Comparison of ENCODE assay signal across 10 mouse cellular contexts in genomic region chr15:101262502-101262901, GRCm38 (mm10). TPM values are rescaled to one million over a fixed set of nuclear protein-coding genes. Genes with fewer than 3 reads are reported as not detected.
A peak's percentile ranks its signal among the peaks of the same experiment; 100 is the strongest.
DNase-seq lines count a peak whose midpoint lies in the region; ATAC-seq and TF ChIP-seq lines count a peak whose summit lies in the region.
"Had no signal": no experiment of that assay in that cellular context is flagged by ENCODE, and none has a peak within 500 bp of the region (broad histone marks: within the 10 kb centered on the region; RNA-seq: fewer than 3 reads in every experiment).

No protein-coding gene starts in this region.

- 66% methylated on average over 5 of the region's 5 CpGs for WGBS in kidney, embryonic 15.5 days
- WGBS in embryonic facial prominence, embryonic 14.5 days = 64% methylated on average over 5 of the region's 5 CpGs
- WGBS in liver, adult 2 months = 72% methylated on average over 5 of the region's 5 CpGs

- TF ChIP-seq POLR2A in liver, adult 2 months (IDR thresholded peaks at IDR 0.05; ENCODE audit: extremely low read depth, insufficient read depth, low read length) = no peak

- peaks cover 18% of the 10 kb centered on the region; the same call in 1 of the 2 replicates for H3K27me3 ChIP-seq in kidney, embryonic 15.5 days
- H3K27me3 ChIP-seq in embryonic facial prominence, embryonic 14.5 days (replicated peaks; ENCODE audit: control insufficient read depth, insufficient read depth, low read length) = no peaks in the 10 kb centered on the region
- no peaks in the 10 kb centered on the region for H3K27me3 ChIP-seq in liver, adult 2 months (ENCODE audit: control insufficient read depth, insufficient read depth, low read length)

- no peaks in the 10 kb centered on the region for H3K79me2 ChIP-seq in liver, adult 2 months (ENCODE audit: control insufficient read depth, insufficient read depth, low read length)

- H3K9ac ChIP-seq in kidney, embryonic 15.5 days = no peak overlapping the region
- H3K9ac ChIP-seq in embryonic facial prominence, embryonic 14.5 days (ENCODE audit: low read depth, low read length) = no peak overlapping the region
- no peak overlapping the region for H3K9ac ChIP-seq in liver, adult 2 months (ENCODE audit: low read depth, low read length)
- H3K9ac ChIP-seq: neural tube, embryonic 13.5 days had no signal

- no peak for DNase-seq in kidney, adult 8-10 months
- DNase-seq in embryonic facial prominence, embryonic 14.5 days (ENCODE audit: low spot score) = peak; percentile 51
- peak; percentile 19 for DNase-seq in liver, adult 2 months (ENCODE audit: extremely low read depth, low read depth, low spot score)
- DNase-seq in frontal cortex, postnatal 14 days (ENCODE audit: low spot score in 2 of 2) = no peak
- DNase-seq in frontal cortex, adult 2 months (ENCODE audit: extremely low spot score in 1 of 2, low spot score in 1 of 2) = no peak
- DNase-seq: adrenal gland, postnatal 36 days had no signal

- TF ChIP-seq CTCF in liver, adult 2 months (IDR thresholded peaks at IDR 0.05; ENCODE audit: low read depth, low read length) = no peak

- H3K27ac ChIP-seq in kidney, embryonic 15.5 days = peak overlapping the region; percentile 83
- H3K27ac ChIP-seq in embryonic facial prominence, embryonic 14.5 days (replicated peaks; ENCODE audit: low read depth, low read length) = no peak overlapping the region
- H3K27ac ChIP-seq in liver, adult 2 months (replicated peaks; ENCODE audit: insufficient read depth, low read depth, low read length) = no peak overlapping the region
- H3K27ac ChIP-seq: neural tube, embryonic 13.5 days had no signal

- no peak for ATAC-seq in kidney, embryonic 15.5 days (replicated peaks; ENCODE audit: low FRiP score)
- no peak for ATAC-seq in embryonic facial prominence, embryonic 14.5 days (ENCODE audit: low read depth)
- ATAC-seq in megakaryocyte, adult 5-6 weeks (ENCODE audit: poor library complexity, severe bottlenecking) = peak; percentile 62
- no peak for ATAC-seq in erythroblast, adult 5-6 weeks (replicated peaks; ENCODE audit: low FRiP score, poor library complexity, severe bottlenecking)

- no peak overlapping the region for H3K4me2 ChIP-seq in kidney, embryonic 15.5 days
- no peak overlapping the region for H3K4me2 ChIP-seq in embryonic facial prominence, embryonic 14.5 days (ENCODE audit: low read depth, low read length)
- H3K4me2 ChIP-seq: neural tube, embryonic 13.5 days had no signal

- H3K4me3 ChIP-seq in kidney, embryonic 15.5 days (replicated peaks) = no peak overlapping the region
- no peak overlapping the region for H3K4me3 ChIP-seq in embryonic facial prominence, embryonic 14.5 days (ENCODE audit: low read depth, low read length)
- H3K4me3 ChIP-seq in liver, adult 2 months (ENCODE audit: insufficient read depth, low read depth, low read length) = no peak overlapping the region
- H3K4me3 ChIP-seq: neural tube, embryonic 13.5 days had no signal

- no peaks in the 10 kb centered on the region for H3K36me3 ChIP-seq in kidney, embryonic 15.5 days
- no peaks in the 10 kb centered on the region; the same call in 1 of the 2 replicates for H3K36me3 ChIP-seq in embryonic facial prominence, embryonic 14.5 days (ENCODE audit: control insufficient read depth, insufficient read depth, low read length)
- no peaks in the 10 kb centered on the region for H3K36me3 ChIP-seq in liver, adult 2 months (ENCODE audit: control insufficient read depth, insufficient read depth, low read length)
- H3K36me3 ChIP-seq: neural tube, embryonic 13.5 days had no signal

- peaks cover 49% of the 10 kb centered on the region for H3K4me1 ChIP-seq in kidney, embryonic 15.5 days
- peaks cover 35% of the 10 kb centered on the region for H3K4me1 ChIP-seq in embryonic facial prominence, embryonic 14.5 days (ENCODE audit: control insufficient read depth, insufficient read depth, low read length)
- peaks cover 11% of the 10 kb centered on the region for H3K4me1 ChIP-seq in liver, adult 2 months (ENCODE audit: control insufficient read depth, insufficient read depth, low read length)

- no peaks in the 10 kb centered on the region for H3K9me3 ChIP-seq in kidney, embryonic 15.5 days (replicated peaks)
- no peaks in the 10 kb centered on the region for H3K9me3 ChIP-seq in embryonic facial prominence, embryonic 14.5 days (ENCODE audit: control insufficient read depth, low read length)
- H3K9me3 ChIP-seq: neural tube, embryonic 13.5 days had no signal

RNA-seq across cellular contexts. Expression of gene Nr4a1, which starts 8.4 kb away (rescaled TPM):
- polyA plus RNA-seq in kidney, embryonic 15.5 days (2015; fragmentation: Nextera tagmentation; extraction: Ambion mirVana) = 9.8 and 10.0 TPM in 2 replicates
- polyA plus RNA-seq in embryonic facial prominence, embryonic 14.5 days (2014; fragmentation: Nextera tagmentation; extraction: Ambion mirVana) = 11.5 and 12.4 TPM in 2 replicates
- total RNA-seq in liver, adult 2 months (2014; rRNA removed) = 0.18 and 0.60 TPM in 2 replicates
- polyA plus RNA-seq in liver, adult 2 months (2012; rRNA removed) = 0.70 and 0.89 TPM in 2 replicates
- 42.1 and 45.0 TPM in 2 replicates for total RNA-seq in megakaryocyte, adult 5-6 weeks (2015)
- 37.0 TPM in 2 replicates for total RNA-seq in megakaryocyte, adult 5-6 weeks (2017)
- polyA plus RNA-seq in frontal cortex, adult 2 months (2012; rRNA removed) = 80.9 and 169 TPM in 2 replicates
- total RNA-seq in erythroblast, adult 5-6 weeks (2015; ENCODE audit: low replicate concordance) = 3.3 and 11.3 TPM in 2 replicates
- 6.0 and 15.7 TPM in 2 replicates for total RNA-seq in erythroblast, adult 5-6 weeks (2017; ENCODE audit: low replicate concordance)

RNA-seq across cellular contexts. Expression of gene Atg101, which starts 21.6 kb away (rescaled TPM):
- 75.0 and 80.1 TPM in 2 replicates for polyA plus RNA-seq in kidney, embryonic 15.5 days (2015; fragmentation: Nextera tagmentation; extraction: Ambion mirVana)
- polyA plus RNA-seq in embryonic facial prominence, embryonic 14.5 days (2014; fragmentation: Nextera tagmentation; extraction: Ambion mirVana) = 49.9 and 62.0 TPM in 2 replicates
- 55.3 and 63.2 TPM in 2 replicates for total RNA-seq in liver, adult 2 months (2014; rRNA removed)
- 89.3 and 94.5 TPM in 2 replicates for polyA plus RNA-seq in liver, adult 2 months (2012; rRNA removed)
- 8.2 and 12.1 TPM in 2 replicates for total RNA-seq in megakaryocyte, adult 5-6 weeks (2015)
- total RNA-seq in megakaryocyte, adult 5-6 weeks (2017) = 53.3 and 58.0 TPM in 2 replicates
- polyA plus RNA-seq in frontal cortex, adult 2 months (2012; rRNA removed) = 50.2 and 58.3 TPM in 2 replicates
- 7.9 and 14.2 TPM in 2 replicates for total RNA-seq in erythroblast, adult 5-6 weeks (2015; ENCODE audit: low replicate concordance)
- total RNA-seq in erythroblast, adult 5-6 weeks (2017; ENCODE audit: low replicate concordance) = 13.0 and 14.1 TPM in 2 replicates

RNA-seq across cellular contexts. Expression of gene 6030408B16Rik, which starts 30.5 kb away (rescaled TPM):
- polyA plus RNA-seq in kidney, embryonic 15.5 days (2015; fragmentation: Nextera tagmentation; extraction: Ambion mirVana) = 18.1 and 19.9 TPM in 2 replicates
- 0.79 and 0.84 TPM in 2 replicates for polyA plus RNA-seq in embryonic facial prominence, embryonic 14.5 days (2014; fragmentation: Nextera tagmentation; extraction: Ambion mirVana)
- not detected in 2 replicates for total RNA-seq in liver, adult 2 months (2014; rRNA removed)
- 0.10 TPM in 1 of 2 replicates, not detected in the other for polyA plus RNA-seq in liver, adult 2 months (2012; rRNA removed)
- not detected in 2 replicates for total RNA-seq in megakaryocyte, adult 5-6 weeks (2015)
- total RNA-seq in megakaryocyte, adult 5-6 weeks (2017) = not detected in 2 replicates
- polyA plus RNA-seq in frontal cortex, adult 2 months (2012; rRNA removed) = 0.27 and 0.52 TPM in 2 replicates
- not detected in 2 replicates for total RNA-seq in erythroblast, adult 5-6 weeks (2015; ENCODE audit: low replicate concordance)
- not detected in 2 replicates for total RNA-seq in erythroblast, adult 5-6 weeks (2017; ENCODE audit: low replicate concordance)

RNA-seq across cellular contexts. Expression of gene Grasp, which starts 38.5 kb away (rescaled TPM):
- polyA plus RNA-seq in kidney, embryonic 15.5 days (2015; fragmentation: Nextera tagmentation; extraction: Ambion mirVana) = 4.7 TPM in 2 replicates
- polyA plus RNA-seq in embryonic facial prominence, embryonic 14.5 days (2014; fragmentation: Nextera tagmentation; extraction: Ambion mirVana) = 6.1 and 7.9 TPM in 2 replicates
- 0.92 and 1.5 TPM in 2 replicates for total RNA-seq in liver, adult 2 months (2014; rRNA removed)
- polyA plus RNA-seq in liver, adult 2 months (2012; rRNA removed) = 1.2 and 1.5 TPM in 2 replicates
- total RNA-seq in megakaryocyte, adult 5-6 weeks (2015) = 0.16 and 0.30 TPM in 2 replicates
- total RNA-seq in megakaryocyte, adult 5-6 weeks (2017) = 0.29 and 0.85 TPM in 2 replicates
- 43.9 and 53.5 TPM in 2 replicates for polyA plus RNA-seq in frontal cortex, adult 2 months (2012; rRNA removed)
- not detected in 2 replicates for total RNA-seq in erythroblast, adult 5-6 weeks (2015; ENCODE audit: low replicate concordance)
- 0.84 TPM in 1 of 2 replicates, not detected in the other for total RNA-seq in erythroblast, adult 5-6 weeks (2017; ENCODE audit: low replicate concordance)

Comparison
In these comparisons a context has a peak if more than half of its experiments do, and no peak if none do; other contexts are left out.
1. DNase-seq: peak in embryonic facial prominence, embryonic 14.5 days (single experiment) and liver, adult 2 months (single experiment); none in kidney, adult 8-10 months (0 of 2), frontal cortex, postnatal 14 days (0 of 2) and frontal cortex, adult 2 months (0 of 2).
2. RNA of gene 6030408B16Rik, which starts 30.5 kb away (polyA plus RNA-seq): 18.1 to 19.9 TPM in kidney, embryonic 15.5 days; 0.79 to 0.84 TPM in embryonic facial prominence, embryonic 14.5 days, 0.27 to 0.52 TPM in frontal cortex, adult 2 months and 0.10 TPM in liver, adult 2 months; every median in the first group is over 10 times any median in the second.